ENCODE assay signal across 16 mouse cellular contexts in genomic region chr9:106269076-106269788, GRCm38 (mm10). TPM values are rescaled to one million over a fixed set of nuclear protein-coding genes. Genes with fewer than 3 reads are reported as not detected.
A peak's percentile ranks its signal among the peaks of the same experiment; 100 is the strongest.
DNase-seq lines count a peak whose midpoint lies in the region; ATAC-seq and TF ChIP-seq lines count a peak whose summit lies in the region.
"Had no signal": no experiment of that assay in that cellular context is flagged by ENCODE, and none has a peak within 500 bp of the region (broad histone marks: within the 10 kb centered on the region; RNA-seq: fewer than 3 reads in every experiment).

No protein-coding gene starts in this region.

- H3K27me3 ChIP-seq in liver, adult 2 months (ENCODE audit: control insufficient read depth, insufficient read depth, low read length): no peaks in the 10 kb centered on the region
- 0 out of 2 replicates have a peak, but pooled peaks cover 6% of the 10 kb centered on the region for H3K27me3 ChIP-seq in liver, embryonic 12.5 days (replicated peaks)
- H3K27me3 ChIP-seq in hindbrain, embryonic 16.5 days (replicated peaks; ENCODE audit: control insufficient read depth, insufficient read depth, low read length): no peaks in the 10 kb centered on the region
- H3K27me3 ChIP-seq in midbrain, postnatal 0 days (ENCODE audit: insufficient read depth, low read length): no peaks in the 10 kb centered on the region
- H3K27me3 ChIP-seq in kidney, embryonic 16.5 days (ENCODE audit: insufficient read depth, low read length): no peaks in the 10 kb centered on the region
- H3K27me3 ChIP-seq: heart, embryonic 13.5 days had no signal

- H3K79me2 ChIP-seq in liver, adult 2 months (ENCODE audit: control insufficient read depth, insufficient read depth, low read length): no peaks in the 10 kb centered on the region

- H3K9me3 ChIP-seq in liver, embryonic 12.5 days (replicated peaks): no peaks in the 10 kb centered on the region
- H3K9me3 ChIP-seq in hindbrain, embryonic 16.5 days (ENCODE audit: control insufficient read depth, low read length): no peaks in the 10 kb centered on the region
- H3K9me3 ChIP-seq in midbrain, postnatal 0 days (ENCODE audit: low read length): no peaks in the 10 kb centered on the region
- no peaks in the 10 kb centered on the region for H3K9me3 ChIP-seq in kidney, embryonic 16.5 days (ENCODE audit: low read length)
- H3K9me3 ChIP-seq: heart, embryonic 13.5 days had no signal

- 66% methylated on average over 9 of the region's 9 CpGs for WGBS in liver, adult 2 months
- WGBS in liver, embryonic 12.5 days (ENCODE audit: insufficient replicate concordance): 57% methylated on average over 9 of the region's 9 CpGs
- WGBS in hindbrain, embryonic 16.5 days: 59% methylated on average over 9 of the region's 9 CpGs
- 55% methylated on average over 9 of the region's 9 CpGs for WGBS in midbrain, postnatal 0 days
- 65% methylated on average over 9 of the region's 9 CpGs for WGBS in kidney, embryonic 16.5 days

- ATAC-seq in liver, embryonic 12.5 days: no peak
- ATAC-seq in hindbrain, embryonic 16.5 days: peak; percentile 41
- no peak for ATAC-seq in midbrain, postnatal 0 days (ENCODE audit: low FRiP score)
- ATAC-seq in kidney, embryonic 16.5 days (ENCODE audit: low FRiP score, low TSS enrichment): no peak

- H3K4me3 ChIP-seq in liver, adult 2 months (ENCODE audit: insufficient read depth, low read depth, low read length): no peak overlapping the region
- H3K4me3 ChIP-seq in liver, embryonic 12.5 days: no peak overlapping the region
- H3K4me3 ChIP-seq in hindbrain, embryonic 16.5 days (ENCODE audit: low read length): no peak overlapping the region
- H3K4me3 ChIP-seq in midbrain, postnatal 0 days (ENCODE audit: low read depth, low read length): no peak overlapping the region
- no peak overlapping the region for H3K4me3 ChIP-seq in kidney, embryonic 16.5 days (ENCODE audit: low read length)
- H3K4me3 ChIP-seq: heart, embryonic 13.5 days; myocyte had no signal

- H3K9ac ChIP-seq in liver, adult 2 months (ENCODE audit: low read depth, low read length): peak overlapping the region; percentile 7; the same call in 1 of the 2 replicates
- H3K9ac ChIP-seq in liver, embryonic 12.5 days: no peak overlapping the region
- 0 out of 2 replicates have a peak overlapping the region, but pooled peaks have one; percentile 14 for H3K9ac ChIP-seq in hindbrain, embryonic 16.5 days (ENCODE audit: low read depth, low read length)
- H3K9ac ChIP-seq in midbrain, postnatal 0 days (replicated peaks; ENCODE audit: low read length, poor library complexity, severe bottlenecking): no peak overlapping the region
- no peak overlapping the region for H3K9ac ChIP-seq in kidney, embryonic 16.5 days (replicated peaks; ENCODE audit: low read length)
- H3K9ac ChIP-seq: heart, embryonic 13.5 days; liver, embryonic 14.5 days had no signal

- H3K4me1 ChIP-seq in liver, adult 2 months (ENCODE audit: control insufficient read depth, insufficient read depth, low read length): peaks cover 54% of the 10 kb centered on the region
- peaks cover 10% of the 10 kb centered on the region; the same call in 1 of the 2 replicates for H3K4me1 ChIP-seq in liver, embryonic 12.5 days
- peaks cover 10% of the 10 kb centered on the region for H3K4me1 ChIP-seq in hindbrain, embryonic 16.5 days (ENCODE audit: control insufficient read depth, insufficient read depth, low read depth, low read length)
- 0 out of 2 replicates have a peak, but pooled peaks cover 7% of the 10 kb centered on the region for H3K4me1 ChIP-seq in midbrain, postnatal 0 days (ENCODE audit: insufficient read depth, low read length)
- H3K4me1 ChIP-seq in kidney, embryonic 16.5 days (ENCODE audit: insufficient read depth, low read length): no peaks in the 10 kb centered on the region

- H3K27ac ChIP-seq in liver, adult 2 months (replicated peaks; ENCODE audit: insufficient read depth, low read depth, low read length): peak overlapping the region; percentile 97
- no peak overlapping the region for H3K27ac ChIP-seq in liver, embryonic 12.5 days
- H3K27ac ChIP-seq in hindbrain, embryonic 16.5 days (ENCODE audit: low read depth, low read length): peak overlapping the region; percentile 63
- peak overlapping the region; percentile 71 for H3K27ac ChIP-seq in midbrain, postnatal 0 days (ENCODE audit: low read depth, low read length)
- no peak overlapping the region for H3K27ac ChIP-seq in kidney, embryonic 16.5 days (ENCODE audit: low read length)
- H3K27ac ChIP-seq: heart, embryonic 13.5 days; liver, embryonic 14.5 days had no signal

- no peak for TF ChIP-seq CTCF in liver, adult 2 months (IDR thresholded peaks at IDR 0.05; ENCODE audit: low read depth, low read length)
- TF ChIP-seq CTCF in midbrain, postnatal 0 days (IDR thresholded peaks at IDR 0.05): no peak

- DNase-seq in adrenal gland, postnatal 36 days: peak; percentile 47 to 55
- DNase-seq in adrenal gland, adult 8-10 months: no peak
- DNase-seq in liver, adult 2 months (ENCODE audit: extremely low read depth, low read depth, low spot score): no peak
- DNase-seq in midbrain, postnatal 0 days (ENCODE audit: low spot score): no peak
- no peak for DNase-seq in urinary bladder, postnatal 4 days (ENCODE audit: low spot score in 2 of 2)
- DNase-seq: cerebellum, adult 8-10 months; gastrocnemius, postnatal 14 days; lung, postnatal 36 days; spleen, adult 18-20 months; thymus, postnatal 14 days had no signal

- no peak for TF ChIP-seq POLR2A in liver, adult 2 months (IDR thresholded peaks at IDR 0.05; ENCODE audit: extremely low read depth, insufficient read depth, low read length)

- no peak overlapping the region for H3K4me2 ChIP-seq in liver, embryonic 12.5 days
- no peak overlapping the region for H3K4me2 ChIP-seq in hindbrain, embryonic 16.5 days (ENCODE audit: low read length)
- H3K4me2 ChIP-seq in midbrain, postnatal 0 days (ENCODE audit: low read depth, low read length, poor library complexity, severe bottlenecking): no peak overlapping the region
- no peak overlapping the region for H3K4me2 ChIP-seq in kidney, embryonic 16.5 days (replicated peaks; ENCODE audit: low read depth, low read length)
- H3K4me2 ChIP-seq: heart, embryonic 13.5 days had no signal

- no peaks in the 10 kb centered on the region for H3K36me3 ChIP-seq in liver, adult 2 months (ENCODE audit: control insufficient read depth, insufficient read depth, low read length)
- no peaks in the 10 kb centered on the region for H3K36me3 ChIP-seq in liver, embryonic 12.5 days
- no peaks in the 10 kb centered on the region for H3K36me3 ChIP-seq in hindbrain, embryonic 16.5 days (ENCODE audit: control insufficient read depth, insufficient read depth, low read length)
- no peaks in the 10 kb centered on the region for H3K36me3 ChIP-seq in midbrain, postnatal 0 days (ENCODE audit: insufficient read depth, low read length)
- no peaks in the 10 kb centered on the region for H3K36me3 ChIP-seq in kidney, embryonic 16.5 days (ENCODE audit: insufficient read depth, low read length)
- H3K36me3 ChIP-seq: heart, embryonic 13.5 days had no signal

RNA-seq across cellular contexts. Expression of gene Poc1a, which starts 11.6 kb away (rescaled TPM):
- 1 to 10 TPM; 3.6 to 5.6 TPM for total RNA-seq in adrenal gland, postnatal 36 days (2021)
- 1 to 10 TPM; 3.9 to 6.5 (median 5.5) TPM for total RNA-seq in adrenal gland, adult 8-10 months (2022)
- 1.8 and 3.2 TPM in 2 replicates for total RNA-seq in liver, adult 2 months (2014; rRNA removed)
- polyA plus RNA-seq in liver, adult 2 months (2012; rRNA removed): 3.1 and 3.9 TPM in 2 replicates
- polyA plus RNA-seq in liver, embryonic 12.5 days (2016; fragmentation: Nextera tagmentation; extraction: Ambion mirVana): 28.8 and 29.0 TPM in 2 replicates
- 8.9 and 9.7 TPM in 2 replicates for polyA plus RNA-seq in hindbrain, embryonic 16.5 days (2015; fragmentation: Nextera tagmentation; extraction: Ambion mirVana)
- total RNA-seq in midbrain, postnatal 0 days (2014; rRNA removed): 6.5 and 8.7 TPM in 2 replicates
- 9.8 and 11.7 TPM in 2 replicates for polyA plus RNA-seq in midbrain, postnatal 0 days (2015; fragmentation: Nextera tagmentation; extraction: Ambion mirVana)
- polyA plus RNA-seq in kidney, embryonic 16.5 days (2015; fragmentation: Nextera tagmentation; extraction: Ambion mirVana): 28.4 and 29.2 TPM in 2 replicates

RNA-seq across cellular contexts. Expression of gene Alas1, which starts 20.8 kb away (rescaled TPM):
- 1,000 to 10,000 TPM; 1,599 to 3,152 TPM for total RNA-seq in adrenal gland, postnatal 36 days (2021)
- 1,000 to 10,000 TPM in 3 of 4 experiments, 100 to 1,000 TPM in 1; 739 to 2,154 (median 1,752) TPM for total RNA-seq in adrenal gland, adult 8-10 months (2022)
- total RNA-seq in liver, adult 2 months (2014; rRNA removed): 270 and 285 TPM in 2 replicates
- 530 and 649 TPM in 2 replicates for polyA plus RNA-seq in liver, adult 2 months (2012; rRNA removed)
- polyA plus RNA-seq in liver, embryonic 12.5 days (2016; fragmentation: Nextera tagmentation; extraction: Ambion mirVana): 37.6 and 41.1 TPM in 2 replicates
- 105 and 112 TPM in 2 replicates for polyA plus RNA-seq in hindbrain, embryonic 16.5 days (2015; fragmentation: Nextera tagmentation; extraction: Ambion mirVana)
- total RNA-seq in midbrain, postnatal 0 days (2014; rRNA removed): 51.5 and 76.1 TPM in 2 replicates
- 84.4 and 86.8 TPM in 2 replicates for polyA plus RNA-seq in midbrain, postnatal 0 days (2015; fragmentation: Nextera tagmentation; extraction: Ambion mirVana)
- polyA plus RNA-seq in kidney, embryonic 16.5 days (2015; fragmentation: Nextera tagmentation; extraction: Ambion mirVana): 122 and 128 TPM in 2 replicates

RNA-seq across cellular contexts. Expression of gene Tlr9, which starts 46.8 kb away (rescaled TPM):
- total RNA-seq in adrenal gland, postnatal 36 days (2021): under 1 TPM; 0.89 TPM
- 1 to 10 TPM in 3 of 4 experiments, under 1 TPM in 1; 0.98 to 2.7 (median 1.5) TPM for total RNA-seq in adrenal gland, adult 8-10 months (2022)
- 0.18 and 0.27 TPM in 2 replicates for total RNA-seq in liver, adult 2 months (2014; rRNA removed)
- polyA plus RNA-seq in liver, adult 2 months (2012; rRNA removed): 0.37 and 0.61 TPM in 2 replicates
- polyA plus RNA-seq in liver, embryonic 12.5 days (2016; fragmentation: Nextera tagmentation; extraction: Ambion mirVana): 0.06 TPM in 1 of 2 replicates, not detected in the other
- 0.04 and 0.09 TPM in 2 replicates for polyA plus RNA-seq in hindbrain, embryonic 16.5 days (2015; fragmentation: Nextera tagmentation; extraction: Ambion mirVana)
- total RNA-seq in midbrain, postnatal 0 days (2014; rRNA removed): 0.49 and 0.85 TPM in 2 replicates
- polyA plus RNA-seq in midbrain, postnatal 0 days (2015; fragmentation: Nextera tagmentation; extraction: Ambion mirVana): 0.07 and 0.16 TPM in 2 replicates
- polyA plus RNA-seq in kidney, embryonic 16.5 days (2015; fragmentation: Nextera tagmentation; extraction: Ambion mirVana): 0.07 TPM in 1 of 2 replicates, not detected in the other
- polyA plus RNA-seq: heart, embryonic 13.5 days; myocyte had no signal

Comparison
In these comparisons a context has a peak if more than half of its experiments do, and no peak if none do; other contexts are left out.
1. DNase-seq: peak in adrenal gland, postnatal 36 days (2 of 2); none in adrenal gland, adult 8-10 months (single experiment), liver, adult 2 months (single experiment), midbrain, postnatal 0 days (single experiment) and urinary bladder, postnatal 4 days (0 of 2).
2. H3K27ac ChIP-seq: peak in liver, adult 2 months (single experiment), hindbrain, embryonic 16.5 days (single experiment) and midbrain, postnatal 0 days (single experiment); none in liver, embryonic 12.5 days (single experiment) and kidney, embryonic 16.5 days (single experiment).
3. H3K9ac ChIP-seq: peak in liver, adult 2 months (single experiment) and hindbrain, embryonic 16.5 days (single experiment); none in liver, embryonic 12.5 days (single experiment), midbrain, postnatal 0 days (single experiment) and kidney, embryonic 16.5 days (single experiment).